Mouse (Mus musculus): ENCODE results near the gene Per2. TPM values are rescaled to one million over a fixed set of nuclear protein-coding genes. Genes with fewer than 3 reads are reported as not detected.

The Per2 gene
- total and polyA plus RNA-seq, 3 experiments, result 5.3 to 17.5 (median 15.4) TPM

DNA sequence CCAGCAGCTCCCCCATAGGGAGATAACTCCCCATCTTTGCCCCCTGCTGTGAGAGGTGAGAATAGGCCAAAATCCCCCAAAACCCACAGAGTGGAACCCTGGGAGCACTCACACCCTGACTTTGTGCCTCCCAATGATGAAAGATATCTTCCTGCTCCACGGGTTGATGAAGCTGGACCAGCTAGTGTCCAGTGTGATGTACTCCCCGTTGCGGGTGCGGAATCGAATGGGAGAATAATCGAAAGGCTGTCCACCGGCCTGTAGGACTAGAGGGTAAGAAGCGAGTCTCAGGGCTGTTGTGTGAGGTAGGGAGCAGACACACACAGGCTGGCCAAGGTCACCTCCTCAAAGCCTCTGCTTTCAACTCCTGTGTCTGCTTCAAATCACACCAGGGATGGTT is 24.2 kb downstream of the Per2 start:
- peaks cover 4% of the 10 kb centered on the region; the same call in 1 of the 2 replicates for H3K4me1 ChIP-seq (ENCODE audit: insufficient read depth, low read depth, low read length)
- H3K4me3 ChIP-seq (ENCODE audit: low read depth, low read length), result no peak overlapping the region
- TF ChIP-seq CTCF (IDR thresholded peaks at IDR 0.05; ENCODE audit: low read depth, low read length), result no peak
- peaks cover 96% of the 10 kb centered on the region for H3K36me3 ChIP-seq (replicated peaks)
- ATAC-seq (ENCODE audit: extremely low read depth, insufficient number of reproducible peaks, low FRiP score, poor library complexity, severe bottlenecking), result no peak
- H3K9me3 ChIP-seq (replicated peaks), result no peaks in the 10 kb centered on the region
- DNase-seq (ENCODE audit: low spot score), result no peak
- H3K27me3 ChIP-seq (ENCODE audit: insufficient read depth, low read length), result no peaks in the 10 kb centered on the region

DNA sequence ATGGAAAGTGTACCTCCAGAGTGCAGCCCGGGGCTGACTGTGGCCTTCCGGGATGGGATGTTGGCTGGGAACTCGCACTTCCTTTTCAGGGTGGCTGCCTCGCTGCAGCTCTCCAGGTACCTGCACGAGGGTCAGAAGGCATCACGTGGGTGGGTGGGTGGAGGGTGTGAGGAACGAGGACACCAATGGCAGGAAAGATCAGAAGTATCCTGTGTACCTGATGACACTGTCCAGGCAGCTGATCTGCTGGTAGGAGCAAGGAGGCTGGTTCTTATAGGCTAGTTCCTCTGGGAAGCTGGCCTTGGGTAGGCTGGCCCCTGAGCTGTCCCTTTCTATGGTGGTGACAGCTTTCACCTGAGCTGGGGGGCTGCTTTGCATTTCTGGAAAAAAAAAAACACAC is 28.4 kb downstream of the Per2 start:
- no peaks in the 10 kb centered on the region for H3K9me3 ChIP-seq (replicated peaks)
- no peaks in the 10 kb centered on the region for H3K27me3 ChIP-seq (ENCODE audit: insufficient read depth, low read length)
- ATAC-seq (ENCODE audit: extremely low read depth, insufficient number of reproducible peaks, low FRiP score, poor library complexity, severe bottlenecking) (no peak), DNase-seq (ENCODE audit: low spot score) (no peak)
- peaks cover 100% of the 10 kb centered on the region for H3K36me3 ChIP-seq (replicated peaks)
- H3K4me3 ChIP-seq (ENCODE audit: low read depth, low read length), result no peak overlapping the region
- no peaks in the 10 kb centered on the region for H3K4me1 ChIP-seq (ENCODE audit: insufficient read depth, low read depth, low read length)
- no peak for TF ChIP-seq TAL1 (conservative IDR thresholded peaks at IDR 0.05; ENCODE audit: low read depth, low read length)
- TF ChIP-seq CTCF (IDR thresholded peaks at IDR 0.05; ENCODE audit: low read depth, low read length), result no peak
- TF ChIP-seq POLR2AphosphoS5 (IDR thresholded peaks at IDR 0.05; ENCODE audit: insufficient replicate concordance, low read depth, low read length), result no peak
- TF ChIP-seq GATA1 (IDR thresholded peaks at IDR 0.05; ENCODE audit: borderline replicate concordance, low read length), result no peak
- TF ChIP-seq GATA2 (IDR thresholded peaks at IDR 0.05; ENCODE audit: borderline replicate concordance, low read depth, low read length), result no peak

DNA sequence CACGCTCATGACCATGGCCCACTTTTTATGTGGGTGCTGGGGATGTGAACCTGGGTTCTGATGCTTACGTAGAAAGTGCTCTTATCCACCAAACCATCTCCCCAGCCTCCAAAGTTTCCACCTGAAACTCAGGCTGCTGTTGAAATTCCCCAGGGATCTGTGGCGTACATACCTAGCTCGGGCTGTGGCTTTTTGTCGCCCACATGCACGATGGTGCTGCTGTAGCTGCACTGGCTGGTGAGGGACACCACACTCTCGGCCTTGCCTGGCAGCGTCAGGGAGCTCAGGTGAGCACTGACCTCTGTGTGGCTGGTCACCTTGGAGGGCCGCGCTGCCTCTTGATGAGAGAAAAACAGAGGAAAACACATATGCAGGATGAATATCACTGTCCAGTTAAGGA is 29.9 kb downstream of the Per2 start:
- no peak overlapping the region for H3K4me3 ChIP-seq (ENCODE audit: low read depth, low read length)
- no peaks in the 10 kb centered on the region for H3K27me3 ChIP-seq (ENCODE audit: insufficient read depth, low read length)
- no peaks in the 10 kb centered on the region for H3K9me3 ChIP-seq (replicated peaks)
- TF ChIP-seq GATA2 (IDR thresholded peaks at IDR 0.05; ENCODE audit: borderline replicate concordance, low read depth, low read length) (no peak), CTCF (IDR thresholded peaks at IDR 0.05; ENCODE audit: low read depth, low read length) (no peak), TAL1 (conservative IDR thresholded peaks at IDR 0.05; ENCODE audit: low read depth, low read length) (no peak), POLR2AphosphoS5 (IDR thresholded peaks at IDR 0.05; ENCODE audit: insufficient replicate concordance, low read depth, low read length) (no peak), GATA1 (IDR thresholded peaks at IDR 0.05; ENCODE audit: borderline replicate concordance, low read length) (no peak)
- peaks cover 99% of the 10 kb centered on the region for H3K36me3 ChIP-seq (replicated peaks)
- H3K4me1 ChIP-seq (ENCODE audit: insufficient read depth, low read depth, low read length), result no peaks in the 10 kb centered on the region
- ATAC-seq (ENCODE audit: extremely low read depth, insufficient number of reproducible peaks, low FRiP score, poor library complexity, severe bottlenecking) (no peak), DNase-seq (ENCODE audit: low spot score) (no peak)

DNA sequence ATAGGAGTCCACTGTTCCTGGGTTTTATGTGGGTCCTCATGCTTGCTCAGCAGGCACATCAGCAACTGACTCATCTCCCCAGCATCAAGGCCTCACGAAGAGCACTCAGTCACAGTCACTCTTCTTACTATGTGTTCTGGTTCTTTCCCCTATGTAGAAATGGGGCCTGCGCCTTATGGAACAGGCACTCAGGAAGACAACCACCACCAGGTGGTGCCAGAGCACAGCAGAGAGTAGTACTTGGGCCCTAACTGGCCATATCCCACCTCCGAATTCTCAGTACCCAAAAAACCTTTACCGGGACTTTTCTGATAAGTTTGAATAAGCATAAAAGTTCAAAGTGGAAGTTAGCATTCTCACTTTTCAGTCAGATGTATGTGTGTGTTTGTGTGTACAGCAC is 30.5 kb downstream of the Per2 start:
- H3K36me3 ChIP-seq (replicated peaks), result peaks cover 99% of the 10 kb centered on the region
- H3K4me3 ChIP-seq (ENCODE audit: low read depth, low read length), result no peak overlapping the region
- H3K9me3 ChIP-seq (replicated peaks), result no peaks in the 10 kb centered on the region
- ATAC-seq (ENCODE audit: extremely low read depth, insufficient number of reproducible peaks, low FRiP score, poor library complexity, severe bottlenecking), result 0 out of 2 replicates have a peak, but pooled peaks have one; percentile 25
- no peak for TF ChIP-seq POLR2AphosphoS5 (IDR thresholded peaks at IDR 0.05; ENCODE audit: insufficient replicate concordance, low read depth, low read length)
- peak; percentile 68 for TF ChIP-seq CTCF (IDR thresholded peaks at IDR 0.05; ENCODE audit: low read depth, low read length)
- no peaks in the 10 kb centered on the region; the same call in 1 of the 2 replicates for H3K27me3 ChIP-seq (ENCODE audit: insufficient read depth, low read length)
- no peaks in the 10 kb centered on the region for H3K4me1 ChIP-seq (ENCODE audit: insufficient read depth, low read depth, low read length)
- peak; percentile 80 for DNase-seq (ENCODE audit: low spot score)

DNA sequence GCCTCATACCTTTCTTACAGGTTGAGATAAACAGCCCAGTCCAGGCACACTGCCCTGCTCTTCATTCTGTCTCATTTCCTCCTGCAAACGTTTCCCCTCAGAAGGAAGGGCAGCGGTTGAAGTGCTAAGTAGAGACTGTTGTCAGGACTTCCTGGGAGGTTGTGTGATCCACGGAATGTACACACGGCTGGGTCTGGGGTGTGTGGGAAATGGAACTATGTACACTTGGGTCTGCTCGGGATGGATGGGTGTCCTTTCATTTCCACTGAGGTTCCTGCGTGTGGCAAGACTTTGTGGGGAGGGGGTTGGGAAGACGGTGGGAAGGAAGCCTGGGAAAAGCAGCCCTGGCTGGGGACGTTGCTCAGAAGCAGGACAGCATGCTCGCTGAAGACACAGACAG is 32.7 kb downstream of the Per2 start:
- no peak for TF ChIP-seq GATA2 (IDR thresholded peaks at IDR 0.05; ENCODE audit: borderline replicate concordance, low read depth, low read length)
- H3K36me3 ChIP-seq (replicated peaks), result peaks cover 92% of the 10 kb centered on the region

DNA sequence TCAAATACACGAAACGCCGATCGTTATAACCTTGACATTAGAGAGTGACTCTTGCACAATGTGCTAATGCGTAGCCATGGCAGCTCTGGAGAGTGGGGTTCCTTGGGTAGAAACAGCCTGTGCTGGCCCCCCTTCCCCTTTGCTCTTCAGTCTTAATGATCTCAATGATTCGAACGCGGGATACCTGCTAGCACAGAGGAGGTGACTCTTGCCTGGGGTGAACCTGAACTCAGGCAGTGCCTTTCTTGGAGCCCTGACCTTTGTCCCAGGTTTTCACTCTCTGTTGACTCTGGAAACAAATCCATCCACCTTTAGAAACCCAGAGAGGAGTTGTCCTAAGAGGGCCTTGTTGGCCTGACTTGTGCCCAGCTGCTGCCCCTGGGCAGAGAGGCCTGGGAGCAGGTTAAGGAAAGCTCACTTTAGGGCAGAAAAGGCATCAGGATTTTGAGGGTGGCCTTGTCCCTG is 38.5 kb downstream of the Per2 start:
- no peak for TF ChIP-seq POLR2AphosphoS5 (IDR thresholded peaks at IDR 0.05; ENCODE audit: insufficient replicate concordance, low read depth, low read length)
- TF ChIP-seq GATA2 (IDR thresholded peaks at IDR 0.05; ENCODE audit: borderline replicate concordance, low read depth, low read length), result no peak
- no peak for TF ChIP-seq TAL1 (conservative IDR thresholded peaks at IDR 0.05; ENCODE audit: low read depth, low read length)
- no peak for TF ChIP-seq CTCF (IDR thresholded peaks at IDR 0.05; ENCODE audit: low read depth, low read length)
- TF ChIP-seq GATA1 (IDR thresholded peaks at IDR 0.05; ENCODE audit: borderline replicate concordance, low read length), result no peak
- H3K4me3 ChIP-seq (ENCODE audit: low read depth, low read length), result no peak overlapping the region
- DNase-seq (ENCODE audit: low spot score) (no peak), ATAC-seq (ENCODE audit: extremely low read depth, insufficient number of reproducible peaks, low FRiP score, poor library complexity, severe bottlenecking) (no peak)
- no peaks in the 10 kb centered on the region; the same call in 1 of the 2 replicates for H3K27me3 ChIP-seq (ENCODE audit: insufficient read depth, low read length)
- H3K9me3 ChIP-seq (replicated peaks), result no peaks in the 10 kb centered on the region
- 0 out of 2 replicates have a peak, but pooled peaks cover 3% of the 10 kb centered on the region for H3K4me1 ChIP-seq (ENCODE audit: insufficient read depth, low read depth, low read length)
- peaks cover 82% of the 10 kb centered on the region for H3K36me3 ChIP-seq (replicated peaks)

More for the DNA sequence above, 32.7 kb downstream of the Per2 start:
- H3K27me3 ChIP-seq (ENCODE audit: insufficient read depth, low read length), result no peaks in the 10 kb centered on the region; the same call in 1 of the 2 replicates
- no peak overlapping the region for H3K4me3 ChIP-seq (ENCODE audit: low read depth, low read length)
- DNase-seq (ENCODE audit: low spot score), result no peak
- no peaks in the 10 kb centered on the region for H3K9me3 ChIP-seq (replicated peaks)
- ATAC-seq (ENCODE audit: extremely low read depth, insufficient number of reproducible peaks, low FRiP score, poor library complexity, severe bottlenecking), result no peak
- H3K4me1 ChIP-seq (ENCODE audit: insufficient read depth, low read depth, low read length), result no peaks in the 10 kb centered on the region

Measured in G1E (cell line).